Mouse (Mus musculus): ENCODE measurements at regions not wholly inside any gene's neighbourhood (a gene's known extent, or its start where the extent isn't known, plus 50 kb on each side); places are given as distances from the start of the nearest gene placed in this dataset.

DNA sequence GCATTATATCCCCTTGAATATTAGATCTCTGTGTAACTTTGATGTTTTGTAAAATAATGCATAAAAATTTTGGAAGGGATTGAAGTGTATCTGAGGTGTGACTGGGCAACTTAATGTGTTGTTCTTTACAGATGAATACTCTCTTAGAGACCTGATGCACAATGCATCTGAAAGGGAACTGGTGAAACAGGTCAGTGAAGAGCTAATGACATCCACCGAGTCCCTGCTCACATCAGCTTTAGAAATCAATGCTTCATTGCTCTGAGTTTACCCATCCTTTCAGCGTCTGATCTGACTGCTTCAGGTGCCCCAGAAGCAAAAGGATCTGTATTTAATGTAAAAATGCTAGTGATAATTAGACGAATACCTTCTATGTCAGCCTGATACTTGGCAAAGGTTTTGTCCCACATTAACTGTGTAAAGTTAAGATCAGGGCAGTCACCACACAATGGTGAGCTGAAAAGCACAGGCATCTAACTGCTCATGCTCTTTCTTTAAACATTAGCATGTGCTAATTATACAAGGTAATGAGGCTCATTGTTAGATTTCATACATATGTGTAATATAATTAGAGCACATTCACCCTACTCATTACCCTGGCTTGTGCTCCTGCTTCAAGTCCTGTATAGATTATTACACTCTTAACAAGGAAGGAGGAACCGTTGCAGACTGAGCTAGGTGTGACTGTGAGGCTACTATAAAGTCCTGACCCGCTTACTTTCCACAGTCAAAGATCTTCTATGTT lies 204.6 kb upstream of the Tlr4 start:
- no peaks in the 10 kb centered on the region for H3K4me1 ChIP-seq (ENCODE audit: control insufficient read depth, insufficient read depth, low read length)
- H3K27ac ChIP-seq (ENCODE audit: insufficient read depth, low read length), result no peak overlapping the region
- no peak overlapping the region for H3K4me3 ChIP-seq (ENCODE audit: insufficient read depth, low read length)
- no peak for TF ChIP-seq CTCF (IDR thresholded peaks at IDR 0.05; ENCODE audit: extremely low read depth, insufficient read depth, low read length)
- TF ChIP-seq POLR2A (IDR thresholded peaks at IDR 0.05; ENCODE audit: extremely low read depth, insufficient read depth, low read length), result no peak

DNA sequence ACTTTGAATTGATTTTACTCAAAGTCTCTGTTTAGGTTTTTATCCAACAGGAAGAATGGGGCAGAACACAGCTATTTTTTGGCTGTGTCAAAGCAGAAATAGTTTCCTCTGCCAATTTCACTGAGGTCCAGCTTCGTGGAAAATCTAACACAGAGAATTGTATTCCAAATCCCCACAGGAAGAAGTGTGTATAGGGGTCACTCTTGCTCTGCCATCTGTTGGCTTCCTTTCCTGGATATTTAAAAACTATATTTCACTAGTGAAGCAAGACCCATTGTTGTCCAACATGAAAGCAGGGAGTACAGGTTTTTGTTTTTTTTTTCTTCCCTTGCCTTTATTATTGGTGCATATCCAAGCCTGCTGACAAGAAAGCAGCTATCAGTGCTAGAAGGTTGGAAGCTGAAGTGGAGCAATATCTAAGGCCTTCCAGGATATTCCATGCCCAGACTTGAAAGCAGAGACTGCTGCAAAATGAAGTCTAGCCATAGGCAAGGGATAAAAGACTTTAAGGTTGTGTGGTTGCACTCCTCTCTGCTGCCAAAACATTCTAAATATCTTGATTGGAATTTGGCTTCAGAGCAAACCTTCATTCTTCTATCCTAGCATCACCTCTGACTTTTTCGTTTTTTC lies 208.5 kb upstream of the Tlr4 start:
- no peaks in the 10 kb centered on the region for H3K4me1 ChIP-seq (ENCODE audit: control insufficient read depth, insufficient read depth, low read length)
- H3K4me3 ChIP-seq (ENCODE audit: insufficient read depth, low read length), result no peak overlapping the region
- TF ChIP-seq CTCF (IDR thresholded peaks at IDR 0.05; ENCODE audit: extremely low read depth, insufficient read depth, low read length), result no peak
- no peak for TF ChIP-seq POLR2A (IDR thresholded peaks at IDR 0.05; ENCODE audit: extremely low read depth, insufficient read depth, low read length)
- H3K27ac ChIP-seq (ENCODE audit: insufficient read depth, low read length), result no peak overlapping the region

DNA sequence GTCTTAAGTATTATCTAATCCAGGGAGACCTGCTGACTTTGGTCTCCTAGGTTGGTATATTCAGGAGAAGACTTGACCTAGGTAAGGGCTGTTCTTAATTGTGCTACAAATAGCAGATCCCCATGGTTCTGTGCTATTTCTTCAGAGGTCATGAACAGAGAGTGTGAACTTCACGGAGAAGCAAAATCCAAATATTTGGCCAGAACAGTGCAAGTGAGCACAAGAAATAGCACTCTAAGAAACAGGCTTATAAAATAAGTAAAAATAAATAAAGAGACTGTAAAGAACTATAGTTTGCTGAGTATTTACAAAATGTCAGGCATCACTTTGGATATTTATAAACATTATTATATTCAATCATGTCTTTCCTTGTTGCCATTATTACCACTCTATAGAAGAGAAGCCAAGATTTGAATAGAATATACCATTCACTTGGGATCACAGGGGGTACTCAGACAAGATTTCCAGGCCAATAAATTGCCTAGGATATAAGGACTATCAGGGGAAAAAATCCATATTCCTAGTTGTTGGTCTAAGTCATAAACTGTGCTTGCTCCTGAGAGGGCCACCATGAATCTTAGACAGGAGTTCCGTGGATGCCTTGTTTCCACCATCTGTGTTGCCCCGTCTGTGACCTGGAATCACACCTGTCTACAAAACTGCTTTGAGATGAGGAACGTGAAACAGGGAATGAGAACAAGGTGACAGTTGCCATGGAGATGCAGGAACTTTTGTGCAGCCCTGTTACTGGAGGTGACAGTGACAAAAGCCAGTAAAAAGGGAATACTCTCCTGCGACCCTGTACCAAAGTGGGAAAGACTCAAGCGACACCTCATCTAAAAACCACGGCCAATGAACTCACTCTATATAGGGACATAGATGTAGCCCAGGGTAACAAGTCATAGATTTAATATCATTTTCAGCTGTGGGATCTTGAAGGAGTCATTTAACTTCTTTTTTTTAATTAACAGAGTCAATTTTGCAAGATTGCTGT lies 209.3 kb upstream of the Tlr4 start:
- Histone ChIP-seq H3K4me3 (ENCODE audit: insufficient read depth, low read length) (no peak overlapping the region), H3K27ac (ENCODE audit: insufficient read depth, low read length) (no peak overlapping the region), H3K4me1 (ENCODE audit: control insufficient read depth, insufficient read depth, low read length) (no peaks in the 10 kb centered on the region)
- TF ChIP-seq POLR2A (IDR thresholded peaks at IDR 0.05; ENCODE audit: extremely low read depth, insufficient read depth, low read length) (no peak), CTCF (IDR thresholded peaks at IDR 0.05; ENCODE audit: extremely low read depth, insufficient read depth, low read length) (no peak)

DNA sequence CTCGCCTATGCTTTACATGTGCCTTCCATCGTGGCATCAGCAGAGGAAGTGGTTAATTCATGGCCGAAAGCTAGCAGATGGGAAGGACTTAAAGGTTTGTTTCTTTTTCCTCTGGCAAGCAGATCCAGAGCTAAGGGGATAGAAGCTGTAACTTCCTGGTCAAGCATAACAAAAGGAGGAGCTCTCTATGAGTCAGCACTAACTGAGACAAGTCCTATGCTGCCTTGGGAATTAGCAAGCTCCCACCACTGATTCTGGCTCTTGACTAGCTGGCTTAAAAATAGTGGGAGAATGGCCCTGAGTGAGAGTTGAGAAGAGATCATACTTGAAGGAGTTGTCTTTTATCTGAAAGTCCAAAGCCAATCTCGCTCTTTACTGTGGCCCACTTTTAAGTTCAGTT lies 210.3 kb upstream of the Tlr4 start:
- Histone ChIP-seq H3K27ac (ENCODE audit: insufficient read depth, low read length) (no peak overlapping the region), H3K4me1 (ENCODE audit: control insufficient read depth, insufficient read depth, low read length) (no peaks in the 10 kb centered on the region), H3K4me3 (ENCODE audit: insufficient read depth, low read length) (no peak overlapping the region)
- no peak for TF ChIP-seq POLR2A (IDR thresholded peaks at IDR 0.05; ENCODE audit: extremely low read depth, insufficient read depth, low read length)
- no peak for TF ChIP-seq CTCF (IDR thresholded peaks at IDR 0.05; ENCODE audit: extremely low read depth, insufficient read depth, low read length)

DNA sequence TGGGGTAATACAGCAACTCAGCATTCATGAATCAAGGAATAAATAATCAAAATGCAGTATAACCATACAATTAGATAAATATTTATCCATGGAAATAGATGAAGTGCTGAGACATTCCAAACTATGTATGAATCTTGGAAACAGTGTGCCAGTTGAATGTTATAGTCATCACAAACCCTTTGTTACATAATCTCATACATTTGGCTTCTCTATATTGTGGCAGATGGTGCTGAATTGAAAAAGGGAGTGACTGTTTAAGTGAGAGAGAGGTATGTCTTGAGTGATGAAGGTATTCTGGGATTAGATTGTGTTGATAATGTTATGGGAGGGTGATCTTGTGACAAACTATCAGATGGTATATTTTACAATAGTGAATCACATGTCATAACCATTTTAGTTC lies 200.4 kb upstream of the Astn2 start:
- TF ChIP-seq POLR2A (IDR thresholded peaks at IDR 0.05; ENCODE audit: extremely low read depth, insufficient read depth, low read length), result no peak
- TF ChIP-seq CTCF (IDR thresholded peaks at IDR 0.05; ENCODE audit: extremely low read depth, insufficient read depth, low read length), result no peak
- H3K4me3 ChIP-seq (ENCODE audit: insufficient read depth, low read length), result no peak overlapping the region
- H3K4me1 ChIP-seq (ENCODE audit: control insufficient read depth, insufficient read depth, low read length), result no peaks in the 10 kb centered on the region

DNA sequence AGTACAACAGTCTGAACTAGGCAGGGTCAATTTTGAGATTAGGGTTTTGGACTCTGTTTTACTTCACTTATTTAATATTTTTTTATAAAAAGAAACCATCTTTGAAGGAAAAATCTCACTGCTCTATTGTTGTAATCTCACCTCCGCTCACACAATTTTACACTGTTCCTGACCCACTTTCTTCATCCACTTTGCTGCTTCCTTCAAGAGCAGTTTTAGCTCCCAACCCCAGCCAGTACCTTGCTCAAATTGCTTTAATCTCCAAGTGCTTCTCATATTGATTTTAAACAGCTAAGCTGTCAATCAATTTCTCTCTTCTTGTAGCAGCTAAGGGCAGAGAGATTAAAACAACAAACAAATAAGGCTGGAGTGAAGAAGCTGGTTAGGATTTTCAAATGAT lies 194.3 kb upstream of the Astn2 start:
- no peaks in the 10 kb centered on the region for H3K4me1 ChIP-seq (ENCODE audit: control insufficient read depth, insufficient read depth, low read length)
- H3K4me3 ChIP-seq (ENCODE audit: insufficient read depth, low read length), result no peak overlapping the region
- H3K27ac ChIP-seq (ENCODE audit: insufficient read depth, low read length), result no peak overlapping the region
- TF ChIP-seq POLR2A (IDR thresholded peaks at IDR 0.05; ENCODE audit: extremely low read depth, insufficient read depth, low read length) (no peak), CTCF (IDR thresholded peaks at IDR 0.05; ENCODE audit: extremely low read depth, insufficient read depth, low read length) (no peak)

More for the DNA sequence above, 200.4 kb upstream of the Astn2 start:
- H3K27ac ChIP-seq (ENCODE audit: insufficient read depth, low read length), result no peak overlapping the region

DNA sequence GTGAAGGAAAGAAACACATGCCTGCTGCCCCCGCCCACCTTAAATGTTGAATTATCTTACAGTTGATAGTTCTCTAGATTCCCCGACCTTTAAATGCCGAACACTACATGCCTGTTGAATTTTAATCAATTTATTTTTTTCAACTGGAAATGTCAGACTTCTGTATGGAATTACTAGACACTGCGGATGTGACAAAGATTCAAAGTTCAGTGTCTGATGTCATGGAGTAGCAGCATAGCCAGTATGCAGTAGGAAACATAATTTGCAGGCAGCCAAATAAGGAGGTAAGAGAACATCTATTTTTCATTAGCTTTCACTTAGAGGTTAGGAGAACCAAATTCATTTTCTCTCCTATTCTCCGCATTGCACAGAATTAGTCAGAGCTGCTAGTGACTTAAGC lies 182.2 kb upstream of the Astn2 start:
- Histone ChIP-seq H3K4me3 (ENCODE audit: insufficient read depth, low read length) (no peak overlapping the region), H3K27ac (ENCODE audit: insufficient read depth, low read length) (no peak overlapping the region), H3K4me1 (ENCODE audit: control insufficient read depth, insufficient read depth, low read length) (no peaks in the 10 kb centered on the region)
- TF ChIP-seq CTCF (IDR thresholded peaks at IDR 0.05; ENCODE audit: extremely low read depth, insufficient read depth, low read length) (no peak), POLR2A (IDR thresholded peaks at IDR 0.05; ENCODE audit: extremely low read depth, insufficient read depth, low read length) (no peak)

DNA sequence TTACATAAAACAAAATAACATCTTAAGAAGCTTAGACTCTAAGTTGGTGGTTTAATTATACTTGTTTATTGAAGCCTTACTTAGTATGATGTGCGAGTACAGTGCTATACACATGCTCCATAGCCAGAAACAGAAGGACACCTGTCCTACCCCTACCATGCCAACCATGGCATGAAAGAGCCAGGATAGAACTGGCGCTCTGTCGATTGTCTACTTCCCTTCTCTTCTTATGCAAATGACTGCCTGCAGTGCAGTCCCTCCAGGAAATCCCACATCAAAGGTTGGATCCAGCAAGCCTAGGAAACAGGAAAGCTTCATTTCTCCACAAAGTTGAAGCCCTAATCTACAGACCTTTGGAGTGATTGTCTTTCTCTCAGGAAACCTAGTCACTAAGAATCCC lies 181.8 kb upstream of the Astn2 start:
- TF ChIP-seq POLR2A (IDR thresholded peaks at IDR 0.05; ENCODE audit: extremely low read depth, insufficient read depth, low read length) (no peak), CTCF (IDR thresholded peaks at IDR 0.05; ENCODE audit: extremely low read depth, insufficient read depth, low read length) (no peak)
- no peak overlapping the region for H3K27ac ChIP-seq (ENCODE audit: insufficient read depth, low read length)
- no peak overlapping the region for H3K4me3 ChIP-seq (ENCODE audit: insufficient read depth, low read length)
- no peaks in the 10 kb centered on the region for H3K4me1 ChIP-seq (ENCODE audit: control insufficient read depth, insufficient read depth, low read length)

DNA sequence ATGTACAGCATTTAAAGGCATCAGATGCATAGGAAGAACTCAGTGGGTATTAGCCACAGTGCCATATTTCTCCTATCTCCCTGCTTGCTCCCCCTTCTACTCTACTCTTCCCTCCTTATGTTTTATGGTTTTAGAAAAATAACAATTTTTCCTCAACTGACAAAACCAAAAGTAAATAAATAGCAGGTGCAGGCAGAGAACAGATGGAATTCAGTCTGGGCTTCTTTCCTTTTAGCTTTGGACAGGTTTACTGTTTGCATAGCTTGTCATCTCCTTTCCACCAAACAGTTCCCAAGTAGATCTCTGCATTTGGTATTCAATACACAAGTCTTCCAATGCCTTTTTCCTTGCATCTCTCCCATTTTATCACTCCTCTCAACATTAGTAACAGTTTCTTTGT lies 152.5 kb upstream of the Astn2 start:
- Histone ChIP-seq H3K4me1 (ENCODE audit: control insufficient read depth, insufficient read depth, low read length) (no peaks in the 10 kb centered on the region), H3K4me3 (ENCODE audit: insufficient read depth, low read length) (no peak overlapping the region), H3K27ac (ENCODE audit: insufficient read depth, low read length) (no peak overlapping the region)
- TF ChIP-seq CTCF (IDR thresholded peaks at IDR 0.05; ENCODE audit: extremely low read depth, insufficient read depth, low read length) (no peak), POLR2A (IDR thresholded peaks at IDR 0.05; ENCODE audit: extremely low read depth, insufficient read depth, low read length) (no peak)

All from cortical plate, adult 2 months (tissue).